Mouse (Mus musculus) adrenal gland, adult 18-20 months (tissue): Measurements from ENCODE around the gene Negr1. TPM values are rescaled to one million over a fixed set of nuclear protein-coding genes. Genes with fewer than 3 reads are reported as not detected.

ENCODE experiments used
- DNase-seq, 2 experiments: peaks; one replicate each; pipeline ENCODE4 v3.0.0; 2021 to 2022; ENCODE audit warnings: low spot score in 2 of 2
- total RNA-seq, 2 experiments: library from RNA; stranded (reverse); gene quantifications; 1 replicate in 1 of 2; 2 replicates in 1 of 2; pipeline ENCODE4 v1.2.3; 2021

Negr1 gene
- total RNA-seq, 2 experiments from 2014 or later: 10.2 to 15.4 TPM

DNA sequence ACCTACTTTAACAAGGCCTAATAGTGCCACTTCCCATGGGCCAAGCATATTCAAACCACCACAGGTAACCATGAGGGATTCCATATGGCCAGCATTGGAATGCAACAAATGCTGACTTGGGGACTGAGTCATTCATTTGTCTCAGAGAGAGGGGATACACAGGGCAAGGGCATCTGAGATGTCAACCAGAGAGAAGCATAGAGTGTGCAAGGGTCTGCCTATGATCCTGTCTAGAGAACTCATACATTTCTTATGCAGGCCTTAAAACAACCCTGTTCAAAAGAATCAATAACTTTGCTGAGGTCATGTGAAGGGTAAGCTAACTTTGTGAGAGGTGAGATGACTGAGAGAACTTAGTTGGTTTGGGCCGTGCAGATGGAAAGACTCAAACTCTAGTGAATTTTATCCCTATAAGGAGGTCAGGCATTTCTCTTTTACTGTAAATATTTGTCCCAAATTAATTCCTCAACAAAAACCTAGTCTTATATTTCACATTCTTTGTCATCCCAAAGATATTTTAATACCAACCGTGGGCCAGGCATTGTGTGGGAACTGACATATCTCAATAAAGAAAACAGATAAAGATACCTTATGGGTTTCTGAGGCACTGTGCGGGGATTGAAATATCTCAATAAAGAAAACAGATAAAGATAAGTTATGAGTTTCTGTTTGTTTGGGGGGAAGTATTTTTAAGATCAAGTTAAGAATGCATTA, 543.4 kb downstream of the Negr1 start:
- DNase-seq: no peak

- DNase-seq: no peak
These were observed 544.1 kb downstream of the Negr1 start for GRCm38 (mm10) chr3:157105580-157106264.

DNA sequence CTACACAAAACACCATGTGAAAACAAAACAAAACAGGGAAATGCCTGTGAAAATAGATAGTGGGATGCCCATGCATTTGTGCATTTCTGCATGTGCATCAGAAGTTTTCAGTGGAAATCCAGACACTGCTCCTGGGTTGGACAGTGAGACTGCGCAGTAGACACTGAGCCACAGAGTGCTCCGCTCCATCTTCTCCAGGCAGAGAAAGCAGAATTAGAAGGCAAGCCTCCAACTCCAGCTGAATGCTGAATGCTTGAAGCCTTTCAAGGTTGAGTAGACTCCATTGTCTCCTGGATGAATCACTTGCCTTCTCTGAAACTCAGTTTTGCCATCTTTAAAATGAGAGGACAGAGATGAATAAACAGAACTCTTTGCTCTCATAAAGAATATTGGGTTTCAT, 546.6 kb downstream of the Negr1 start:
- DNase-seq: no peak

GRCm38 (mm10) chr3:157109308-157109707, 547.7 kb downstream of the Negr1 start:
- no peak for DNase-seq

DNA sequence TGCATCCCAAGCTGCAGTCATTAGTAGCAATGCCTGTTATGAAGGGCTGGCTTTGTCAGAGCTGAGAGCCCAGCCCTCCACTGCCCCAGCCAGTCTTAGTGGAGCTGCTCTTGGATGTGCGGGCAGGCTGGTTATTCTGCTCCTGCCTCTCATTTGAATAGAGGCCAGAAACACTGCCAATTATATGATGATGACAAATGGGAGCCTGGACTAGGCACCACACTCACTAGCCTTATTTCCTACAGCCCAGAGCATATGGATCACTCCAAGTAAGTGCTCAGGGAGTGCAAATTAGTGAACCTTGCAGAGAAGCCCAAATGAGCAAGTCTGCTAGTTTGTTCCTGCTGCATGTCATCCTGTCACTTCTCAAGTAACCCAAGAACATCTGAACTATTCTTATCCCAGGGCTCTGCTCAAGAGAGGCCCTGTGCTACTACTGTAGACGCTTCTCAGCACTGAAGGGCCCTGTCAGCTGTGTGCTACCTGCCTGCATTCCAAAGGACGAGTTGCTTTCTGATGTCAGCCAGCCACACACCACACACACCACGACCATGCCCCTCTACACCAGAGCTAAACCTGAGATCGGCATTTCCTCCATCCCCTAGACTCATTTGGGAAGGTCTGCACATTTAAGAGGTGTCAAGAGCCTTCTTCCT, 553.6 kb downstream of the Negr1 start:
- no peak for DNase-seq

DNA sequence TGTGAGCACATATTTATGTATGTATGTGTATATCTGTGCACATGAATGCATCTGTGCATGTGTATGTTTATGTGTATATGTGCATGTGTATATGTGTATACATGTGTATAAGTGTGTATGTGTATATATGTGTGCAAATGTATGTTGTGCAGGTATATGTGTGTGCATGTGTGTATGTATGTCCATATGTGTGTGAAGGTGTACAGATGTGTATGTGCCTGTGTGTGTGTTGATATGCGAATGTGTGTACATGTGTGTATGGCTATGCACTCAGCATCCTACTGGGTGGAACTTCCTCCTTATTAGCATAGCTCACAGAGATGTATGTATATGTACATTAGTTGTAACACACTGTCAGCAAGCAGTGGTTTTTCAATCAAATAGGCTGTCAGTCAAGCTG, 554.4 kb downstream of the Negr1 start:
- no peak for DNase-seq

DNA sequence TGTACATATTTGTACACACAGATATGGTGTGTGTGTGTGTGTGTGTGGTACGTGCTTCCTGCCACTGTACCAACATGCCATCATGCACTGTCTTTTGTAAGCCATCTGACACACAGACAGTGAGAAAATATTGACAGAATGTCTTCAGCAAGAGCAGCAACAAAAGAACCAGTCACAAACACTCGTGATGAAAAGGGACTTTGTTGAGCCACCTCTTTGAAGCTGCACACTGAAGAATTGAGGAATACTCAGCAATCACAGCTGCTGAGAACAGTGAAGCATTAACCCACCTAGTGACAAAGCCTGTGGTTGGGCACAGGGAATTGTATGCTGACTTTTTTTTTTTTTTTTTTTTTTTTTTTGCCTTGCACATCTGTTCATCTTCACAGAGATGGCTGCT, 558.3 kb downstream of the Negr1 start:
- no peak for DNase-seq

- no peak for DNase-seq
These were observed 584.7 kb downstream of the Negr1 start for GRCm38 (mm10) chr3:157146124-157146855.

DNA sequence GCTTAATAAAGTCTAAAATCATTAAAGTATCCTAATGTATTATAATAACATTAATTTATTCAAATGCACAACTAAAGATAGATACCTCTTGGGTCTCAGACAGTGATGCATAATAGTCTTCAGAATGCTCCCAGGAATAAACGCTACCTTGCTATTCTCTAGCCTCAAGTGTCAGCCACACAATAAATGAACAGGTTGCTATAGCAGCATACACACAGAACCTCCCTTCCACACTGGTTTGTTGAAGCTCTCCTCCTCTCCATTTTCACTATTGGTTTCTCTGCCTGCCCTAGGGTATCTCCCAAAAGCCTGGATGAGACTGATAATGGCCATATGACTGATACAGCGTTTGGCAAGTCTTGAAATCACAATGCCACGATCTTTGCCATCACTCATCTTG, 593.3 kb downstream of the Negr1 start:
- DNase-seq: no peak

- no peak for DNase-seq
These were observed 593.9 kb downstream of the Negr1 start for GRCm38 (mm10) chr3:157155513-157155912.

DNA sequence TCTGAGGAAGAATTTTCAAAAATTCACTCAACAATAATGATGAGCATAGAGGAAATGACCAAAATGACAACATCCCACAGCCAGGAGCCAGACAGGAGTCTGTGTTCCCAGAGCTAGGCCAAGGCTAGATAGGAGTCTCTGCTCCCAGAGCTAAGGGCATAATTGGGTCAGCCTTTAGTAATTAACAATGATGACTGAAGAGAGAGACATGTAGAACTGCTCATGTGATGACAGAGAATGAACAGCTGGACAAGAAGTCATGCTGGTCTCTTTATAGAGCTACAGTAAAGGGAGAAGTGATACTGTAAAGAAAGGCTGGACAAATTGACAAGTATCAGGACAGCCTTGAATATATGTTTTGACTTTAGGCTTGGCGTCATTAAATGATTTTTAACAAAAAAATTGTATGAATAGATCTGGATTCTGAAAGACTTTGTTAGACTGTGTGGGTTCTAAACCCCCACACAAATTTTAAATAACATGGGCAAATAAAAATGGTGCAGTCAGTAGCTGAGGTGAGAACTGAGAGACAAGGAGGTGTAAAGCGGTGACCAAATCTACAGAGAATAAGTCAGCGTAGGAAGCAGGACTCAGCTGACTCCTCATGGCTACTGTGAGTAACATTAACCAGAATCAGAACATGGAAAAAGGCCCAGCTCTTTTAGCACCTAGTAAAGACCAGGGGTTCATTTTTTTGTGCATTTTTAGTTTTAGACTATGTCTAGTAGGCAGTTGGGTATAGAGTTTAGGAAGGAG, 603.4 kb downstream of the Negr1 start:
- DNase-seq: no peak

GRCm38 (mm10) chr3:157181975-157182374, 620.4 kb downstream of the Negr1 start:
- DNase-seq: no peak

DNA sequence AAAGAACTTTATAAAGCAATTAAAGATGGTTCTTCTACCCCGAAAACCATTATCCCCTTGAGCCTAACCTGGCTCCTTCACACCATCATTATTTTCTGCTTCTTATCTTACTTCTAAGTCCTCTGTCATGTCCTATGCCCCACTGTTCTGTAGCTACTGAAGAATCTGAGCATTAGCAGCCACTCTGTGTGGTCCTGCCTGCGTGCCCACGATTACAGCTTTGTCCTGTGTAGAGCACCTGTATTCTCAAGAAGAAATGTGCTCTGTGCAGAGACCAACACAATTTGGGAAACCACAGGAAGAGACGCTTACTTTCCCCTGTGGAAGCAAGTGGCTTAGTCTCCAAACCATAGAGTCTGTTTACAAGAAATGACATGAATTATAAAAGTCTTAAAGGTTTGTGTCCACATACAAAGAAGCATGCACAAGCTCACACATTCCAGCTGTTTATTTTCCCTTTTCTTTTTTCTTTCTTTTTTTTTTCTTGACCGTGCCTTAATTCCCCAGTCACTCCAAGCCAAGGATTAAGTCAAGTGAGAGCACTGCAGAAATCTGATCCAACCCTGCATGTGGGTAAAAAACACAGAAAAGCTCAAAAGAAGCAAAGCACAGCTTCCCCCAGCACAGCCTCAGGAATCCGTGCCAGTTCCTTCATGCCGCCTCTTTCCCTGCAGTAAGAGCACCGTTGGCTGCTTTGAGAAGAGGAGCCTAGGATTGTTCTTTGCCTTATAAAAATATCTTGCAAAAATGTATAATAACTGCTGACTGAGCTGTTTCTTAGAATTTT, 627.5 kb downstream of the Negr1 start:
- no peak for DNase-seq

GRCm38 (mm10) chr3:157189834-157190233, 628.2 kb downstream of the Negr1 start:
- DNase-seq: no peak

DNA sequence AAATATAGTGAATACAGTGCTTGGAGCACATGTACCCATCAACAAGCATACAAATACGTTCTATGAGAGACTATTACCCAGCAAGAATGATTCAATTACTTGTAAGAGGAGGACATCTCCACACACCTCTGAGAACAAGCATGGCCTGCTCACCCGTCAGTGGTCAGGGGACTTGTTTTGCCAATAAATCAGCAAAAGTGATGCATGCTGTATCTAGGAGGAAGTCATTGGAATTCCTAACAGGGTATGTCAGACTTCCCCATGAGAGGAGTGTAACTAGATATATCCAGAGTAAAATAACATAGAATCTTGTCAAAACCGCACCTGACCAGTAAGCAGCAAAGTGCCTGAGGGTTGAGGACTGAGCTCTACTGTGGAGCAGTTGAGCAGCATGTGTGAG, 629.0 kb downstream of the Negr1 start:
- DNase-seq: no peak

DNA sequence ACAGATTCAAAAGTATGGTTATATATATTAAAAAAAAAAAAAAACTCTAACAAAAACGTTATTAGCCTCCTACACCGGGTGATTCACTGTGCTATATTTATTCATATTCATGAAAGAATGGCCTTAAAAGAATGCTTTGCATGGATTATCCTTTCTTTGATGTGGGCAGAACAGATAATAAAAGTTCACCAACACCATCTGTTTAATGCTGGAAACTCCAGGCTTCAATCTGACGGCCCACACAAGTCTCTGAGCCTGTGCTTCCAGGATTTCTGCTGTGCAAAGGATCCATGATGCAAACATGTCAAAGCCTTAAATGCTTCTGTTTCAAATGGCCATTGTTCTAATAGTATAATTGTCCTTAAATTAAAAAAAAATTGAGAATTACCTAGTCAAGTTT, 630.4 kb downstream of the Negr1 start:
- DNase-seq: no peak

DNA sequence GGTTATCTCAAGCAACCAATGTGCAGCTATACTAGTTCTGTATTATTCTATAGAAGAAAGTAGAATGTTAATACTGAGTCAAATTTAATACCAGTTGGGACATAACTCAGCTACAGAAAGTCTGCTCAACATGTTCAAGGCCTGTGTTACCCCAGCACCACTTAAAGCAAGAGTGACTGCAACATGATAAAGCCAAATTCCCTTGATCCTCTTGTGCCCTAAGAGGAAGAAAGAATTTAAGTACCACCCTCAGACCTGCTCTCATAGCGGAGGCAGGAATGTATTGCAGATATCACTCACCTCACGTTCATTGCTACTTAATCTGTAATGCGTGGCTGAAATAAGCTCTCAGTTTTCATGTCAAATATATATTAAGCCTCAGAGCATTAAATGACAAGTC, 631.5 kb downstream of the Negr1 start:
- no peak for DNase-seq

DNA sequence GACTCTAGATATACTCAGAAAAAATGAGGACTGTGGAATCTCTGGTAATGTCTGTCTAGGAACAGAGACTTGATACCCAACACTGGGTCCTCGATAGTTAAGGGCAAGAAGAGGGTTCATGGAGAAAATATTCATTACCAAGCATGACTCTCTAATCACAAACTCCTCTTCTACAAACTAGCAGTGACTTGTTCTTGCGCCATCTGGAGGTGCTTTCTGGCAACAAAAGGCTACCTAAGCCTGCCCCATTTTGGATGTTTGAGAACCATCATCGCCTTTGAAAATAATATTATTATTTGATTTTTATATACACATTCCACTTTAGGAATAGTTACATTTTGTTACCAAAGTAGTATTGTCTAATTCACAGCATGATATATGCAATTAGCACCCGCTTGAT, 637.1 kb downstream of the Negr1 start:
- no peak for DNase-seq

GRCm38 (mm10) chr3:157201726-157202125, 640.1 kb downstream of the Negr1 start:
- no peak for DNase-seq

DNA sequence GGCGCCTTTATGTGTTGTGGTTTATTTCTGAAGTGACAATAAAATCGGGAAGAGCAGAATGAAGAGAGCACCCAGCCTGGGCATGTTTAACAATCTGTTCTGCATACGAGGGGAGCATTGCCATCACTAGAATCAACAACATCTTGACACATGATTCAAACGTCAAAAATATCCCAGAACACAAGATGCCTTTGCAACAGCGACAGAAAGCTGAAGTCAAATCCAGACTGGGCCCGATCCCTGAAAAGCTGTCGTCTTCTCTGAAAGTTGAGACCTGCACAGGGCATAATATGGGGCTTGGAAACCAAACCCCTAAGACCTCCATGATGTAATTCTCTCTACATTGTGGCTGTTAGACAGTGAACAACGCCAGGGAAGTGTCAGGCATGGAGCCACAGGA, 642.0 kb downstream of the Negr1 start:
- no peak for DNase-seq
